Mouse (Mus musculus): Measurements from ENCODE around the gene Dad1.

DNA sequence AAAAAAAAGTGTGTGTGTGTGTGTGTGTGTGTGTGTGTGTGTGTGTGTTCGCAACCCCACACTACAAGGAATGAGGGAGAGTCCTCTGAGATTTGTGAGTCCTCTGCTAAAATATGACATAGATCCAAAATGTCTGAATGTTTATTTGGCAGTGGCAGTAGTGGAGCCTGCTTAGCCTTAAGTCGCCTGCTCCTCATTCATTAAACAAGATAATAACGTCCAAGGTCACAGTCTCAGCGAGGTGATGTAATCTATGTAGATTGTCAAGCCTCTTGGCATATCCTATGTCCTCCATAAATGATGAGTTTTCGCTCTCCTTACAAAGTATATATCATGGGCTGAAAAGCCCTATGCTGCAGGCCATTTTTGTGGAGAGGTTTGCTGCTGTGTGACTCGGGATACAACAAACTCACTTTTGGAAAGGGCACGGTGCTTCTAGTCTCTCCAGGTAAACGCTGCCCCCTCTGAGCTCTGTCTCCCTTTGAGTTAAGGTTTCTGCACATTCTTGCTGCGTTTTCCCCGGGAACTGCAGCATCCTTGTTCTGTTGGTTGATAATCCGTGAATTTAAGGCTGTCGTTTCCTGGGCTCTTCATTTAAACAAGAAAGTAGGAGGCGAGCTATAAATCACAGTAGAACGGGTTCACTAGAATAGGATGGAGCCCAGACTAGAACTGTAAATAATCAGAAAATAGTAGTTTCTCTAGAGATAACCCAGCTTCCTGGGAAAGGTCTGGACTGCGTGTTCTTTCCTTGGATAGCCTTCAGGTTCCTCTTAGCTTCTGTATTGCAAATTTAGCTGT lies 47.0 kb downstream of the Dad1 start:
- no peak for TF ChIP-seq CTCF (IDR thresholded peaks at IDR 0.05)
- no peak for TF ChIP-seq EP300 (IDR thresholded peaks at IDR 0.05)

All from lung, postnatal 0 days (tissue).